Mouse (Mus musculus): ENCODE measurements around the gene Slc48a1. TPM values are rescaled to one million over a fixed set of nuclear protein-coding genes. Genes with fewer than 3 reads are reported as not detected.

The Slc48a1 gene
- total RNA-seq, 2 experiments from 2014 or later: 44.5 to 47.1 TPM

GRCm38 (mm10) chr15:97837491-97838061, 59.3 kb downstream of the Slc48a1 start:
- peak; percentile 76 for DNase-seq
- no peak for TF ChIP-seq CTCF (IDR thresholded peaks at IDR 0.05)
- Histone ChIP-seq H3K27ac (peak overlapping the region; percentile 81), H3K4me3 (no peak overlapping the region)
- intact Hi-C loops (cut with DNase I): no loop called here

- DNase-seq: peak; percentile 67
- H3K4me3 ChIP-seq: no peak overlapping the region
- no peak for TF ChIP-seq CTCF (IDR thresholded peaks at IDR 0.05)
- intact Hi-C loops (cut with DNase I): no loop called here
- H3K27ac ChIP-seq: peak overlapping the region; percentile 81
Measured at GRCm38 (mm10) chr15:97838395-97838794, 60.1 kb downstream of the Slc48a1 start.

- no peak for DNase-seq
- TF ChIP-seq CTCF (IDR thresholded peaks at IDR 0.05): no peak
Measured at GRCm38 (mm10) chr15:97839012-97839411, 60.7 kb downstream of the Slc48a1 start.

GRCm38 (mm10) chr15:97839473-97839872, 61.2 kb downstream of the Slc48a1 start:
- no peak for TF ChIP-seq CTCF (IDR thresholded peaks at IDR 0.05)
- intact Hi-C loops (cut with DNase I): no loop called here
- no peak for DNase-seq
- Histone ChIP-seq H3K27ac (peak overlapping the region; percentile 81), H3K4me3 (no peak overlapping the region)

More at GRCm38 (mm10) chr15:97839012-97839411, 60.7 kb downstream of the Slc48a1 start:
- no peak overlapping the region for H3K4me3 ChIP-seq
- intact Hi-C loops (cut with DNase I): no loop called here
- H3K27ac ChIP-seq: peak overlapping the region; percentile 81

GRCm38 (mm10) chr15:97839991-97840455, 61.7 kb downstream of the Slc48a1 start:
- TF ChIP-seq CTCF (IDR thresholded peaks at IDR 0.05): peak; percentile 40
- DNase-seq: peak; percentile 85
- H3K27ac ChIP-seq: peak overlapping the region; percentile 81
- peak overlapping the region; percentile 8; the same call in 1 of the 2 replicates for H3K4me3 ChIP-seq
- intact Hi-C loops (cut with DNase I): no loop called here

GRCm38 (mm10) chr15:97840781-97841180, 62.5 kb downstream of the Slc48a1 start:
- Histone ChIP-seq H3K27ac (peak overlapping the region; percentile 81), H3K4me3 (no peak overlapping the region)
- TF ChIP-seq CTCF (IDR thresholded peaks at IDR 0.05): peak; percentile 62
- no peak for DNase-seq
- intact Hi-C loops (cut with DNase I): no loop called here

GRCm38 (mm10) chr15:97841383-97841782, 63.1 kb downstream of the Slc48a1 start:
- H3K27ac ChIP-seq: peak overlapping the region; percentile 43; the same call in 1 of the 2 replicates
- H3K4me3 ChIP-seq: no peak overlapping the region
- intact Hi-C loops (cut with DNase I): no loop called here
- DNase-seq: no peak
- no peak for TF ChIP-seq CTCF (IDR thresholded peaks at IDR 0.05)

- no peak overlapping the region for H3K27ac ChIP-seq
- intact Hi-C loops (cut with DNase I): no loop called here
Measured at GRCm38 (mm10) chr15:97842058-97842457, 63.7 kb downstream of the Slc48a1 start.

More at GRCm38 (mm10) chr15:97842058-97842457, 63.7 kb downstream of the Slc48a1 start:
- no peak for DNase-seq
- no peak overlapping the region for H3K4me3 ChIP-seq
- no peak for TF ChIP-seq CTCF (IDR thresholded peaks at IDR 0.05)

Other genes starting within 250 kb of the Slc48a1 start
- gene Rpap3, start 72.7 kb upstream of the Slc48a1 start, total RNA-seq (2021): 10 to 100 TPM; 11.4 to 13.3 TPM
- under 1 TPM; 0.13 to 0.22 TPM for gene Endou, start 47.2 kb upstream of the Slc48a1 start, total RNA-seq (2021)
- 10 to 100 TPM in 1 of 2 experiments, 1 to 10 TPM in 1; 9.8 to 13.6 TPM for gene Rapgef3, start 10.5 kb upstream of the Slc48a1 start, total RNA-seq (2021)
- 10 to 100 TPM; 10.2 to 11.6 TPM for gene Hdac7, start 66.0 kb downstream of the Slc48a1 start, total RNA-seq (2021)
- gene Vdr, start 132.1 kb downstream of the Slc48a1 start, total RNA-seq (2021): under 1 TPM in 1 of 2 experiments, not detected in 1; 0.14 TPM
- 1 to 10 TPM; 4.9 to 7.3 TPM for gene Tmem106c, start 185.7 kb downstream of the Slc48a1 start, total RNA-seq (2021)
- 1 to 10 TPM; 1.1 to 1.5 TPM for gene Col2a1, start 226.2 kb downstream of the Slc48a1 start, total RNA-seq (2021)